Mouse (Mus musculus): ENCODE measurements around the gene Smyd2. TPM values are rescaled to one million over a fixed set of nuclear protein-coding genes. Genes with fewer than 3 reads are reported as not detected.

Gene Smyd2
- polyA plus RNA-seq, 1 experiment: 91.0 TPM

DNA sequence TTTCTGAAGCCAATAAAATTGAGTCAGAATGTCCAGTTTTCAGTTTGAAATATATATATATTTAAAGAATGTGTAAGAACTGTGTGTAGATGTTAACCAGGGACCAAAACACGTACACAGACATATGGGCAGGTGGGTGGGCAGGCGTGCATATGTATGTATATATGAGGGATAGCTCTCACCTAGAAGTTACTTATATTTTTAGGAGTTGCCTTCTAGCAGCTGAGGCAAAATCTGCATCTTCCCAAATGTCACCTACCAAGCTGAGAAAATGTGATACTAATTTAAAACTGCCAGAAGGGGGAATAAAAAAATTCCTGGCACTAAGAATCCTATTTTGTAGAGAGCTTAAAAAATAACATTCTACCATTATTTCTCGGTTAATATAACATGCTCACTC, 2.4 kb downstream of the Smyd2 start:
- no peaks in the 10 kb centered on the region for H3K27me3 ChIP-seq (ENCODE audit: control insufficient read depth, insufficient read depth, insufficient read length)
- H3K79me2 ChIP-seq (ENCODE audit: control insufficient read depth, insufficient read depth): peaks cover 74% of the 10 kb centered on the region
- H3ac ChIP-seq (ENCODE audit: control insufficient read depth, insufficient read length, low read depth): no peak overlapping the region
- peaks cover 67% of the 10 kb centered on the region for H3K79me3 ChIP-seq (ENCODE audit: low read depth)
- H3K36me3 ChIP-seq (ENCODE audit: control insufficient read depth, insufficient read depth): no peaks in the 10 kb centered on the region
- H3K4me3 ChIP-seq (ENCODE audit: insufficient read depth, poor library complexity, severe bottlenecking): no peak overlapping the region
- TF ChIP-seq MYOG (IDR thresholded peaks at IDR 0.05; ENCODE audit: control insufficient read depth, extremely low read depth, insufficient read length) (no peak), CEBPB (IDR thresholded peaks at IDR 0.05; ENCODE audit: low read depth) (no peak), CTCF (IDR thresholded peaks at IDR 0.05; ENCODE audit: control insufficient read depth, insufficient read depth, insufficient read length) (no peak), USF1 (IDR thresholded peaks at IDR 0.05; ENCODE audit: low read depth) (no peak), MAX (IDR thresholded peaks at IDR 0.05) (no peak), FOSL1 (IDR thresholded peaks at IDR 0.05; ENCODE audit: insufficient read depth, low read length, poor library complexity, severe bottlenecking) (no peak), MYOD1 (IDR thresholded peaks at IDR 0.05; ENCODE audit: control insufficient read depth, insufficient read length, low read depth) (no peak)

DNA sequence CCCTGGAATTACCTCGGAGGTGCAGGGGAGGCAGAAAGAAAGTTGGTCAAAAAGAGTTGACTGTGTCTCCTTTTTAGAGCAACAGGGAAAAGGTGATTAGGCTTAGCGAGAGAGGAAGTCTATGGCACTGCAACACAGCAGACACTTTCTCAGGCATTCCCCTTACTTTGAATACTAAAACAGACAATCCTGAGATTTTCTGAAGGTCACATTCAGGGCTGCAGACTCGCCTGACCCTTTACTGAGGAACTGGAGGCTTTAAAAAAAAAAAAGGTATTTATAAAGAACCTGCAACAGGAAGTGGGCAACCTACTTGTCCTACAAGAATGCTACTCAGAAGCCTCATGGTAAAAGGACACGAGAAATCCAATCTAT, 5.0 kb downstream of the Smyd2 start:
- no peak for TF ChIP-seq USF1 (IDR thresholded peaks at IDR 0.05; ENCODE audit: low read depth)
- TF ChIP-seq CTCF (IDR thresholded peaks at IDR 0.05; ENCODE audit: control insufficient read depth, insufficient read depth, insufficient read length): no peak
- TF ChIP-seq CEBPB (IDR thresholded peaks at IDR 0.05; ENCODE audit: low read depth): no peak
- TF ChIP-seq MYOD1 (IDR thresholded peaks at IDR 0.05; ENCODE audit: control insufficient read depth, insufficient read length, low read depth): no peak
- no peak for TF ChIP-seq FOSL1 (IDR thresholded peaks at IDR 0.05; ENCODE audit: insufficient read depth, low read length, poor library complexity, severe bottlenecking)
- TF ChIP-seq MYOG (IDR thresholded peaks at IDR 0.05; ENCODE audit: control insufficient read depth, extremely low read depth, insufficient read length): no peak
- TF ChIP-seq MAX (IDR thresholded peaks at IDR 0.05): no peak
- peaks cover 76% of the 10 kb centered on the region for H3K79me3 ChIP-seq (ENCODE audit: low read depth)
- H3ac ChIP-seq (ENCODE audit: control insufficient read depth, insufficient read length, low read depth): no peak overlapping the region
- H3K4me3 ChIP-seq (ENCODE audit: insufficient read depth, poor library complexity, severe bottlenecking): no peak overlapping the region
- no peaks in the 10 kb centered on the region for H3K36me3 ChIP-seq (ENCODE audit: control insufficient read depth, insufficient read depth)
- H3K79me2 ChIP-seq (ENCODE audit: control insufficient read depth, insufficient read depth): peaks cover 97% of the 10 kb centered on the region
- no peaks in the 10 kb centered on the region for H3K27me3 ChIP-seq (ENCODE audit: control insufficient read depth, insufficient read depth, insufficient read length)

DNA sequence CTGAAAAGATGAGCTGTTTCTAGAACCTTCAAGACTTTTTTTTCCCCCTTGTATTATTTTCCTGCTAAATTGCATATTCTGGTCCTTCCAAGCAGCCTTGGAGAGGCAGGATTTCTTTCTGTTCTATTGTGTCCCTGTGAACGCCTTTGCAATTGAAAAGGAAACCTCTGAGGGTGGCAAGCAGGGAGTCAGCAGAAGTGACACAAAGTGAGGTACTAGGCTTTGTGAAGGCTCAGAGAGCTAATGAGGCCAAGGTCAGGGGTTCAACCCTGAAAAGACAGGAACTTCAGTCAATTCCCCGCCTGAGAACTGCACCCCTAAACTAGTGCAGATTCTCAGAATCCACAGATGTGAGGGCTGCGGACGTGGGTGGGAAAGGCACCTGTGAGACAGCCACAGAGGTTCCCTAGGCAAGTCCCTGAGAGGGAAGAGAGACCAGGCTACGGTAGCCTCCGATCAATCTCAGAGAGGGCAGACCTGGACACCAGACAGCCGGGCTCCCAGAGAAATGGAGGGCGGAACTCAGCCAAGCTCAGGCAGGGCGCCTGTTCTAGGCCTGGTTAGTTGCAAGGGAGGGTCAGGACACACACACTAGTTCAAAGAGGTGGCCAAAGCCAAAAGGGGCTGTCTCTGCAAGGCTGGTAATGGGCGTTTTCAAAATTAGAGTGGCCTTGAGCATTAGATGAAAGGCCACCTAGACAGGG, 5.6 kb downstream of the Smyd2 start:
- peaks cover 97% of the 10 kb centered on the region for H3K79me2 ChIP-seq (ENCODE audit: control insufficient read depth, insufficient read depth)
- H3K79me3 ChIP-seq (ENCODE audit: low read depth): peaks cover 75% of the 10 kb centered on the region
- H3K4me3 ChIP-seq (ENCODE audit: insufficient read depth, poor library complexity, severe bottlenecking): no peak overlapping the region
- TF ChIP-seq CEBPB (IDR thresholded peaks at IDR 0.05; ENCODE audit: low read depth) (no peak), MYOG (IDR thresholded peaks at IDR 0.05; ENCODE audit: control insufficient read depth, extremely low read depth, insufficient read length) (no peak), MAX (IDR thresholded peaks at IDR 0.05) (no peak), USF1 (IDR thresholded peaks at IDR 0.05; ENCODE audit: low read depth) (no peak), FOSL1 (IDR thresholded peaks at IDR 0.05; ENCODE audit: insufficient read depth, low read length, poor library complexity, severe bottlenecking) (no peak), CTCF (IDR thresholded peaks at IDR 0.05; ENCODE audit: control insufficient read depth, insufficient read depth, insufficient read length) (no peak), MYOD1 (IDR thresholded peaks at IDR 0.05; ENCODE audit: control insufficient read depth, insufficient read length, low read depth) (no peak)
- no peaks in the 10 kb centered on the region for H3K36me3 ChIP-seq (ENCODE audit: control insufficient read depth, insufficient read depth)
- no peak overlapping the region for H3ac ChIP-seq (ENCODE audit: control insufficient read depth, insufficient read length, low read depth)
- no peaks in the 10 kb centered on the region for H3K27me3 ChIP-seq (ENCODE audit: control insufficient read depth, insufficient read depth, insufficient read length)

DNA sequence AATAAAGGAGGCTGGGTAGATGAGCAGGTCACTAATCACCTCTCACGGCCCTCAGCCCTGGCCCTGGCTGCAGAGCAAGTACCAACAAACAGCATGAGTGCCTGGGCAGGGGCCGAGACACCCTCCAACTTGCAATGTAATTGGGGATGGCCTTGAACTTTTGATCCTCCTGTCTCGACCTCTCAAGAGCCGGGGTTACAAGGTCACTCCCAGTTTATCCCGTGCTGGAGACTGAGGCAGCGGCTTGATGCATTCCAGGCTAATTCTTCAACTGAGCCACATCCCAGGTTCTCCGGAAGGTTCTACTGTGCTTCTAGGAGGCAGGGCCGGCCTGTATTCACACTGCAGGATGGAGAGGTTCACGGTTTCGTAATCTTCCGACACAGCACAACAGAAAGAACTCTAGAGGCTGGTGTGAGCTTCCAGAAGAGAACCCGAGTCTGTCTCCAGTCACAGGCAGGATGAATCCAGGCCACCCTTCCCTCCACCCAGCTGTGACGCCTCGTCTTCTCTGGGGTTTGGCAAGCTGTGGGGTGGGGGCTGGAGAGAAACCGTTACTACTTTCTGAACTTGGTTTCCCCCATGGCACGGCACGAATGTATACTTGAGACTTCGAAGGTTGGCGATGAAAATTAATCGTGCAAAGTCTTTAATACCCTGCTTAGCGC, 8.9 kb downstream of the Smyd2 start:
- Histone ChIP-seq H3K79me3 (ENCODE audit: low read depth) (peaks cover 55% of the 10 kb centered on the region), H3K79me2 (ENCODE audit: control insufficient read depth, insufficient read depth) (peaks cover 86% of the 10 kb centered on the region), H3K4me3 (ENCODE audit: insufficient read depth, poor library complexity, severe bottlenecking) (no peak overlapping the region), H3ac (ENCODE audit: control insufficient read depth, insufficient read length, low read depth) (no peak overlapping the region), H3K36me3 (ENCODE audit: control insufficient read depth, insufficient read depth) (no peaks in the 10 kb centered on the region), H3K27me3 (ENCODE audit: control insufficient read depth, insufficient read depth, insufficient read length) (no peaks in the 10 kb centered on the region)
- TF ChIP-seq MAX (IDR thresholded peaks at IDR 0.05) (no peak), CEBPB (IDR thresholded peaks at IDR 0.05; ENCODE audit: low read depth) (no peak), FOSL1 (IDR thresholded peaks at IDR 0.05; ENCODE audit: insufficient read depth, low read length, poor library complexity, severe bottlenecking) (no peak), MYOG (IDR thresholded peaks at IDR 0.05; ENCODE audit: control insufficient read depth, extremely low read depth, insufficient read length) (no peak), CTCF (IDR thresholded peaks at IDR 0.05; ENCODE audit: control insufficient read depth, insufficient read depth, insufficient read length) (no peak), MYOD1 (IDR thresholded peaks at IDR 0.05; ENCODE audit: control insufficient read depth, insufficient read length, low read depth) (no peak), USF1 (IDR thresholded peaks at IDR 0.05; ENCODE audit: low read depth) (no peak)

DNA sequence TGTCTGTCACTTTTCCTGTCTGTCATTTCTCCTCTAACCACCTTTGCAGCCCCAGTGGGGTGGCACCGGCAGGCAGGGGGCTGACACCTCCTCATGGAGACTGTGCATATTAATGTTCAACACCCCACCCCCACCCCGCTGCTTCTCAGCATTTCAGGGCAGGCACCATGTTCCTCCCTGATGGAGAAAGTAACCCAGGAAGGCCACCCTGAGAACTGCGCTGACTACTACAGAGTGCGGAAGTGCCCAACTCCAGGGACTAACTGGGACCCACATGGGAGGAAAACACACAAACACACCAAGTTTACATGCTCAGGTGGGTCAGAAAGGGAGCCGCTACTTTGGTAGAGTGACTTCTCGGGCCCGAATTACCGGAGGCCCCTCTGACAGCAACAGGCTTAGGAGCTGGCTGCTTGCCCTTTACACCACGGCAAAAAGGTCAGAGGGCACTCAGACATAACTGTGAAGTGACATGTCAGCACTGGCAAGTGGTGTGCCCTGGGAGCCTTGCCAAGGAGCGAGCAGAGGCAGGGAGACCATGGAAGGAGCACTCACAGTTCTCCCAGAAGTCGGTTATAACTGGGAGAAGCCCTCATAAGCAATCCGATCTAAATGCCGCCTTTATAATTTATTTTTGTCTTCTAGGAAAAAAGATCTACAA, 11.3 kb downstream of the Smyd2 start:
- H3K4me3 ChIP-seq (ENCODE audit: insufficient read depth, poor library complexity, severe bottlenecking): no peak overlapping the region
- TF ChIP-seq MYOD1 (IDR thresholded peaks at IDR 0.05; ENCODE audit: control insufficient read depth, insufficient read length, low read depth) (no peak), CEBPB (IDR thresholded peaks at IDR 0.05; ENCODE audit: low read depth) (no peak), MAX (IDR thresholded peaks at IDR 0.05) (no peak), USF1 (IDR thresholded peaks at IDR 0.05; ENCODE audit: low read depth) (no peak), MYOG (IDR thresholded peaks at IDR 0.05; ENCODE audit: control insufficient read depth, extremely low read depth, insufficient read length) (no peak), CTCF (IDR thresholded peaks at IDR 0.05; ENCODE audit: control insufficient read depth, insufficient read depth, insufficient read length) (no peak), FOSL1 (IDR thresholded peaks at IDR 0.05; ENCODE audit: insufficient read depth, low read length, poor library complexity, severe bottlenecking) (no peak)
- no peak overlapping the region for H3ac ChIP-seq (ENCODE audit: control insufficient read depth, insufficient read length, low read depth)
- H3K27me3 ChIP-seq (ENCODE audit: control insufficient read depth, insufficient read depth, insufficient read length): no peaks in the 10 kb centered on the region
- peaks cover 39% of the 10 kb centered on the region for H3K79me3 ChIP-seq (ENCODE audit: low read depth)
- peaks cover 9% of the 10 kb centered on the region for H3K36me3 ChIP-seq (ENCODE audit: control insufficient read depth, insufficient read depth)
- H3K79me2 ChIP-seq (ENCODE audit: control insufficient read depth, insufficient read depth): peaks cover 76% of the 10 kb centered on the region
